Mouse (Mus musculus) liver, adult 10 weeks (tissue): ENCODE data around the gene Crbn. TPM values are rescaled to one million over a fixed set of nuclear protein-coding genes. Genes with fewer than 3 reads are reported as not detected.

Experiments
- polyA plus RNA-seq: library from polyadenylated mRNA; stranded (reverse); fragments of 350-450 nt; fragmentation: Illumina TruSeq; extraction: RNeasy Lipid Tissue Mini Kit (QIAGEN cat#74804); gene quantifications from one replicate; pipeline ENCODE4 v1.2.3, GENCODE M21; 2014; ENCODE audit warnings: low read depth, low replicate concordance

Gene Crbn
- 63.7 TPM for polyA plus RNA-seq

GRCm38 (mm10) chr6:106799333-106800226 lies at the start of gene Crbn:
Crbn (minus strand) TSS chr6:106800077.

DNA sequence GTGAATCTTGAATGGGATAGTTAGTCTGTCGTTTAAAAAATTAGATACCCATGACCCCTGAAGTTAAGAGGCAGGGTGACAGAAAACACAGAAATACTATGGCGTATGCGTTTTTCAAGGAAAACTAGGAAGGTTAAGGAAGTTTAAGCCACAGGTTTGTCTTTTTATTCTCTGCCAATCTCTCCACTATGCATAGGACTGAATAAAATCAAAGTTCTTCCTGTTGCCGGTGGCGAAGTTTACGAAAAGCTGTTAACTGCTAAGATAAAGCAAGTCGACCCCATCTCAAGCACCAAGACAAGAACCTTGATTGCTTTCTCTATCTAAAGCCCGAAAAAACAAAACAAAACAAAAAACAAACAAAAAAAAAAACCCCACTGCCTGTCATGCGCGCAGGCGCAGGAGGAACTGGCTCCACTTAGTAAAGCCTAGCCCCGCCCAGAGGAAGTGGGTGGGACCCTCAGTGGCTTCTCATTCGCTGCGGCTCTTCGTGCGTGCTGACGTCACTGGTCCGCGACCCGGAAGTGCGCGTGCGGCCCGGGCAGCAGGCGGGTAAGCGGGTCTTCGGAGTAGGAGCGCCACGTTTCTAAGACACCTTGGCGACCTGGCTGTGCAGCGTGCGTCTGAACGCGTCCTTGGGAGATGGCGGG lies 31.1 kb downstream of the Crbn start, which contains the start of gene Trnt1:
Gene Trnt1, plus strand, starts transcription at position 481 of the 650 bp plus-strand sequence.

DNA sequence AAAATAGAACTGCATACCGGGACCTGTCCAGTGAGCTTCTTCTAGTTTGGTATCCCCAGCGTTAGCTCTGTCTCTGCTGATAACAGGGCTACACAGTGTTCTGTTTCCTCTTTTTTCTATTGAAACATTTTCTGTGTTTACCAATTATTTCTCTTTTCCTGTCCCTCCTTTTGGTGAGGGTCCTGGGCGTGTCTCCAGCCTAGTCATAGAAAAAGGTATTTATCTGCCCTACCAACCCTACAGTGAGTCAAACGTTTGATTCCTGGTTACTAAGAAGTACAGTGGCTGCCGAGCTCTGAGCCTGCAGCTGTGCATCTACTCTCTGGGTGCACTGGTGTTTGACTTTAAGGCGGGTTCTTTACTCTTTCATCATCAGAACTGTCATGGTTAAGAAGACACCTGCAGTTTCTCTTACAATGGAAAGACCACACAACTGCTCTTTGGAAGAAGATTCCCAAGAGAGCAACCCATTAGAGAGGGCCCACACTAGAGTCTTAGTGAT lies 50.9 kb downstream of the Crbn start, which contains the start of gene Il5ra:
Gene Il5ra, minus strand, starts transcription at position 151 of the 502 bp plus-strand sequence.

Other genes with a start within 250 kb of the Crbn start
- not detected for gene Il5ra, start 51.0 kb downstream of the Crbn start, polyA plus RNA-seq
- 33.4 TPM for gene Trnt1, start 31.0 kb downstream of the Crbn start, polyA plus RNA-seq